Mouse (Mus musculus): ENCODE data around the gene Tcf3.

DNA sequence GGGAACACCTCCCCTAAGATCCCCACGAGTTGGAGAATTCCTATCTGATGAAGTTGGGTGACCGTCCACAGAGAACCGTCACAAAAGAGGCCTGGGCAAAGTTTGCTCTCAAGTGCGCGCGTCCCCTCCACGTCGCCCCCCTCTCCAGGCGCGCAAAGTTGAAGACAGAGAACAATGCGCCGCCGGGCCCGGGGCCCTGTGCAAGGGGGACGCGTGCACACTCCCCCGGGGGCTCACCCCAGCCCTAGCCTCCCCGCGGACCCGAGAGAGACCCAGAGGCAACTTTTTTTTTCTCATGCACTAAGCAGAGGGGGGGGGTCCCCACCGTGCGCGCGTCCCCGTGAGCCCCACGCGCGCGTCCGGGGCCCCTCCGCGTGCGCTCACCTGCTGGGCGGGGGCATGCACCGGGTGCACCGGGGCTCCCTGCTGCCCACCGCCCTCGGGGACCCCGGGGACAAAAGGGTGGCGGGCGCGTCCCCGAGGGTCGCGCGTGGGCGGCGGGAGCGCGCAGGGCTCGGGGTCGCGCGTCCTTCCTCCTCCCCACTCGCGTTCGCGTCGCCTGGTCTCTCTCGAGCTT lies 423 bp downstream of the Tcf3 start:
- TF ChIP-seq CTCF (IDR thresholded peaks at IDR 0.05; ENCODE audit: low read depth, low read length) = no peak
- TF ChIP-seq POLR2A (IDR thresholded peaks at IDR 0.05; ENCODE audit: extremely low read depth, insufficient read depth, low read length) = no peak

Data from liver, adult 2 months (tissue).